Mouse (Mus musculus) R1 (cell line): ENCODE measurements around the gene Zfp599.

Experiments used
- DNase-seq: peaks from one replicate; pipeline ENCODE4 v3.0.0-alpha.2; 2018; ENCODE audit warnings: low read depth, low spot score

The Zfp599 gene

DNA sequence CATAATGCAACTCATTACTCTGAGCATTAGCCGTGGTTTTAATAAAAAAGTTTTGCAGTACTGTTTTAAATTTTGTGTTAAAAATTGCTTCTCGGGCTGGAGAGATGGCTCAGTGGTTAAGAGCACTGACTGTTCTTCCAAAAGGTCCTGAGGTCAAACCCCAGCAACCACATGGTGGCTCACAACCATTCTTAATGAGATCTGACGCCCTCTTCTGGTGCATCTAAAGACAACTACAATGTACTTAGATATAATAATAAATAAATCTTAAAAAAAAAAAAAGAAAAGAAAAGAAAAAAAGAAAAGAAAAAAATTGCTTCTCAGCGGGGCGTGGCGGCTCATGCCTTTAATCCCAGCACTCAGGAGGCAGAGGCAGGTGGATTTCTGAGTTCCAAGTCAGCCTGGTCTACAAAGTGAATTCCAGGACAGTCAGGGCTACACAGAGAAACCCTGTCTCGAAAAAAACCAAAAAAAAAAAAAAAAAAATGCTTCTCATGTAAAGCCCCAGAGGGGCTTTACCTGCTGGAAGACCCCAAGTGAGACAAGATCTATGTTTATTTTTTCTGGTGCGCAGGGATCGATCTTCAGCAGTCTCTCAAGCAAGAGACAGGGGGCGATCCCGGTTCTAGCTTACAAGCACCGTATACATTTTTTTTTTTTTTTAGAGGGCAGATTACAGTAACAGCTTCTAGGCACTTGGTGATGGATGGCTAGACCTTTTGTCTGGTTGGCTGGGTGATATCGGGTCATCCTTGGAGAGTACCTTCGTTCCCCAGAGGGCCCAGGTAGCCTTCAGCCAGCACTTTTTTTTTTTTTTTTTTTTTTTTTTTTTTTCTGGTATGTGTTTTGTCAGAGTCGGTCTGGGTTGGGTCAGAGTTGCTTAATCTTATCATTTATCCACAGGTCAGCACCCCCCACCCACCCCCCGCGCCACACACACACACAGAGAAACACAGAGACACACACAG, 34.9 kb downstream of the Zfp599 start:
- peak; percentile 86 for DNase-seq

- no peak for DNase-seq
Observed at GRCm38 (mm10) chr9:22224066-22224465, 35.6 kb downstream of the Zfp599 start.

DNA sequence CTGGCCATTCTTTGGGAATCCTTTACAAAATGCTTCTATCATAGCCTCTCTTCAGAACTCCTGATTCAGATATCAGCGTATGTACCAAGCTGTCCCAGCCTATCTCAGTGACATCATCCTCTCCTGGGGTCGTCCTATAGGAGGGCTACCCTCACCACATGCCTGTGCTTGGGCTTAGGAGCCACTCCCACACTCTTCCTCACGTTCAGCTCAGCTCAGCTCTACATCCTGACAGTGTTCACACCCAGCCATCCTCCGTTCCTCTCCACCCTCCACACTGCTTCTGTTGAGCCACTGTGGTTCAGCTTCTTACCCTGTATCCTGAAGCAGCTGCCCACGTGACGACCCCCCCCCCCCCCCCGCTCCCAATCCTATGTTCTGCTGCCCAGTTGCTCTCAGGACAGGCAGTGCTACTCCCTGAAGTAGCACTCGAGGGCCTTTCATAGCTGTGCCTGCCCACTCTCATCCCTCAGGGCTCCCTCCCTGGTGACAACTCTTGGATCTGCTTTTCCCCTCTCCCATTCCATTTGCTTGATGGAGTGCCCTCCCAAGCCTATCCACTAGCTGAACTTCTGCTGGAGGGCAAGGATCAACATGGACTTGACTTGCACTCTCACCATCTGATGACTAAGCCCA, 41.7 kb downstream of the Zfp599 start:
- no peak for DNase-seq

DNA sequence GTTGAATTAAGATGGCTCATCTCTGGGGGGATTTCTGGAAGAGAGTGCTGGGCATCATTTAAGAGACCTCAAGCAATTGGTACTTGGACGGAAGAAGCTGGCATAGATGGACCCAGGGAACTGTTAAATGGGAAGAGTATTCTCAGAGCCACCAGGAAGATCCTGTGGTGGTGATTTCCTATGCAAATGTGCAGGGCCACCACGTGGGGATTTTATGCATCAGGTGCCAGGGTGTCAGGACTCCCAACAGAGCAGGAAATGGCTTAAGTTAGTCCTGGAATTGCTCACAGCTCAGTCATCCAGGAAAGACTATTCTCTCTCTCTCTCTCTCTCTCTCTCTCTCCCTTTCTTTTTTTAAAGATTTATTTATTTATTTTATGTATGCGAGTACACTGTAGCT, 43.0 kb downstream of the Zfp599 start:
- peak; percentile 73 for DNase-seq

DNA sequence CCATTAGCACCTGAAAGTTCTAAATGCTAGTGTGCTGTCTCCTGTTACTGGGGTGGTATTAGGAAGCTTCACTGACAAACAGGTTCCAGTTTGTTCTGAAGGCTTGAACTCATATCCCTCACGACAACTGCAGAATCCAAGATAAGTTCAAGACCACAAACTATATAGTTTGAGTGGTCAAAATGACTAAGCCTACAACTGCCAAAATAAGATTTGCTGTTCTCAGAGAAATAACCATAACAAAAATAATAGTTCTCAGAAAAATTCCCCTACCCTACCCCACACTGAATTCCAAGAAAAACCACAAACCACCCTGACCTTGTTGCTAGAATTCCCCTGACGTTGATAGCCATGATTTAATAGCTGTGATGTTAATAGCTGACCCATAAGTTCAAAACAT, 45.1 kb downstream of the Zfp599 start:
- DNase-seq, result no peak

DNA sequence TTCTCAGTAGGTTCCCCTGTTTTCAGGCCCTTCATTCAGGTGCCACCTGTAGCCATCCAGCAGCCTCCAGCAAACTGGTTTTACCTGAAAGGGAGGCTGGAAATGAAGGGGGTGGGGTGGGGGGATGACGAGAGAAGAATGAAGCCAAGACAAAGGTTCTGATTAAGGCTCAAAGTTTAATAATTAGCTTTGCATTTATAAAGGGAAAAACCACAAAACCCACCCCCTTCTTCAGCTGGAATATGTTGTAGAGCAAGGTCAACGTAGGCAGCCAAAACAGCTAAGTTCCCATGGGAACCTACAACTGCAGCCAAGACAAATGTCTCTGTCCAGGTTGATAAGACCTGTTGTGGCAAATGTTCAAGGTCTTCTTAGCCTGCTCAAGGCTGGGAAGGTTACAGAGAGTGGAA, 45.9 kb downstream of the Zfp599 start:
- no peak for DNase-seq
